Mouse (Mus musculus) heart, embryonic 14.5 days (tissue): ENCODE results near the gene Tmem186. TPM values are rescaled to one million over a fixed set of nuclear protein-coding genes. Genes with fewer than 3 reads are reported as not detected.

Source experiments
- ATAC-seq: fragments of 200-750 bp; cut with Nextera tagmentation; 2 replicates; pipeline ENCODE4 v1.8.0; 2017; ENCODE audit warnings: low read depth, moderate TSS enrichment; ENCODE audit not compliant: insufficient number of reproducible peaks, insufficient read depth, low FRiP score
- H3K27ac ChIP-seq, 2 experiments: fragments of 200-500 bp in 1 of 2; fragments of 300-500 bp in 1 of 2; sonication (generic) in 1 of 2; replicated peaks in 1 of 2; 2 replicates each; pipeline ENCODE4 v1.5.1; 2012 to 2014; ENCODE audit warnings: low read depth in 2 of 2, low read length in 2 of 2, control low read depth in 1 of 2, mild to moderate bottlenecking in 1 of 2, mixed read lengths in 1 of 2; ENCODE audit not compliant: control insufficient read depth in 1 of 2, insufficient read depth in 1 of 2
- H3K27me3 ChIP-seq: fragments of 300-500 bp; sonication (generic); 2 replicates; pipeline ENCODE4 v1.6.1; 2014; ENCODE audit warnings: mild to moderate bottlenecking, low read length, control low read depth; ENCODE audit not compliant: control insufficient read depth, insufficient read depth
- H3K36me3 ChIP-seq: fragments of 300-500 bp; sonication (generic); 2 replicates; pipeline ENCODE4 v1.6.1; 2014; ENCODE audit warnings: mild to moderate bottlenecking, control low read depth, low read length, mixed read lengths; ENCODE audit not compliant: control insufficient read depth, insufficient read depth
- H3K4me1 ChIP-seq, 2 experiments: fragments of 200-500 bp in 1 of 2; fragments of 300-500 bp in 1 of 2; sonication (generic) in 1 of 2; 2 replicates each; pipeline ENCODE4 v1.6.1; 2012 to 2014; ENCODE audit warnings: low read length in 2 of 2, control low read depth in 1 of 2, mixed read lengths in 1 of 2; ENCODE audit not compliant: control insufficient read depth in 2 of 2, insufficient read depth in 2 of 2
- H3K4me2 ChIP-seq: fragments of 300-500 bp; sonication (generic); 2 replicates; pipeline ENCODE4 v1.6.1; 2014; ENCODE audit warnings: mild to moderate bottlenecking, low read length
- H3K4me3 ChIP-seq, 2 experiments: fragments of 200-500 bp in 1 of 2; fragments of 300-500 bp in 1 of 2; sonication (generic) in 1 of 2; 2 replicates each; pipeline ENCODE4 v1.5.1; 2012 to 2014; ENCODE audit warnings: low read length in 2 of 2, mild to moderate bottlenecking in 2 of 2, control low read depth in 1 of 2, low read depth in 1 of 2, moderate library complexity in 1 of 2; ENCODE audit not compliant: control insufficient read depth in 1 of 2, insufficient read depth in 1 of 2
- H3K9ac ChIP-seq: fragments of 300-500 bp; sonication (generic); 2 replicates; pipeline ENCODE4 v1.6.1; 2014; ENCODE audit warnings: mild to moderate bottlenecking, low read length
- H3K9me3 ChIP-seq: fragments of 300-500 bp; sonication (generic); 2 replicates; pipeline ENCODE4 v1.6.1; 2016; ENCODE audit warnings: low read length, control low read depth; ENCODE audit not compliant: control insufficient read depth
- WGBS: fragments of 180-500 bp; shearing (Covaris S2); extraction: QIAGEN DNeasy Blood & Tissue Kit; methylation state at CpG from one replicate; pipeline ENCODE4 v1.1.7; 2014; 5-methylcytosine and 5-hydroxymethylcytosine counted together
- polyA plus RNA-seq: library from polyadenylated mRNA; unstranded; fragments of >200 nt; fragmentation: Nextera tagmentation; extraction: Ambion mirVana; gene quantifications from 2 replicates; pipeline ENCODE4 v1.2.1, GENCODE M21; 2014

The Tmem186 gene
- polyA plus RNA-seq, 1 experiment from 2014 or later, result 13.8 TPM

GRCm38 (mm10) chr16:8665367-8665766 is 27.9 kb upstream of the Tmem186 start:
- Histone ChIP-seq H3K36me3 (peaks cover 37% of the 10 kb centered on the region), H3K9me3 (no peaks in the 10 kb centered on the region), H3K9ac (no peak overlapping the region), H3K27me3 (no peaks in the 10 kb centered on the region), H3K4me1 (peaks cover 39 to 52% of the 10 kb centered on the region in 2 experiments), H3K4me3 (no peak overlapping the region), H3K4me2 (no peak overlapping the region), H3K27ac (no peak overlapping the region)
- ATAC-seq, result no peak
- WGBS, result 89% methylated on average over 5 of the region's 5 CpGs

- H3K4me3 ChIP-seq, result no peak overlapping the region
- H3K27me3 ChIP-seq, result no peaks in the 10 kb centered on the region
- no peaks in the 10 kb centered on the region for H3K9me3 ChIP-seq
- ATAC-seq, result no peak
- H3K4me2 ChIP-seq, result no peak overlapping the region
- 83% methylated on average over 24 of the region's 24 CpGs for WGBS
- peaks cover 25 to 37% of the 10 kb centered on the region in 2 experiments for H3K4me1 ChIP-seq
- no peak overlapping the region for H3K27ac ChIP-seq
- H3K36me3 ChIP-seq, result peaks cover 52% of the 10 kb centered on the region
- no peak overlapping the region for H3K9ac ChIP-seq
These were observed 26.4 kb upstream of the Tmem186 start for GRCm38 (mm10) chr16:8663606-8664539.

- no peak overlapping the region for H3K27ac ChIP-seq
- no peak overlapping the region for H3K9ac ChIP-seq
- WGBS, result 50% methylated on average over 2 of the region's 2 CpGs
- H3K4me3 ChIP-seq, result no peak overlapping the region
- ATAC-seq, result no peak
- peaks cover 18 to 28% of the 10 kb centered on the region in 2 experiments for H3K4me1 ChIP-seq
- peaks cover 60% of the 10 kb centered on the region for H3K36me3 ChIP-seq
- no peaks in the 10 kb centered on the region for H3K27me3 ChIP-seq
- H3K9me3 ChIP-seq, result no peaks in the 10 kb centered on the region
- H3K4me2 ChIP-seq, result no peak overlapping the region
These were observed 25.5 kb upstream of the Tmem186 start for GRCm38 (mm10) chr16:8663022-8663421.

- Histone ChIP-seq H3K4me2 (no peak overlapping the region), H3K9ac (no peak overlapping the region), H3K27me3 (no peaks in the 10 kb centered on the region), H3K4me1 (no peaks in the 10 kb centered on the region), H3K4me3 (no peak overlapping the region), H3K9me3 (no peaks in the 10 kb centered on the region), H3K27ac (no peak overlapping the region), H3K36me3 (peaks cover 97% of the 10 kb centered on the region)
- ATAC-seq, result no peak
- 89% methylated on average over 4 of the region's 4 CpGs for WGBS
These were observed 21.3 kb upstream of the Tmem186 start for GRCm38 (mm10) chr16:8658764-8659163.

- Histone ChIP-seq H3K27ac (no peak overlapping the region), H3K4me2 (no peak overlapping the region), H3K4me3 (no peak overlapping the region), H3K9ac (no peak overlapping the region), H3K9me3 (no peaks in the 10 kb centered on the region), H3K4me1 (no peaks in the 10 kb centered on the region), H3K27me3 (no peaks in the 10 kb centered on the region), H3K36me3 (peaks cover 97% of the 10 kb centered on the region)
- ATAC-seq, result no peak
- WGBS, result 74% methylated on average over 4 of the region's 4 CpGs
These were observed 20.8 kb upstream of the Tmem186 start for GRCm38 (mm10) chr16:8658349-8658748.

- no peak for ATAC-seq
- WGBS, result 82% methylated on average over 2 of the region's 2 CpGs
- Histone ChIP-seq H3K9me3 (no peaks in the 10 kb centered on the region), H3K9ac (no peak overlapping the region), H3K27me3 (no peaks in the 10 kb centered on the region), H3K4me1 (no peaks in the 10 kb centered on the region), H3K27ac (no peak overlapping the region), H3K36me3 (peaks cover 97% of the 10 kb centered on the region), H3K4me3 (no peak overlapping the region), H3K4me2 (no peak overlapping the region)
These were observed 18.7 kb upstream of the Tmem186 start for GRCm38 (mm10) chr16:8656256-8656655.

- no peaks in the 10 kb centered on the region for H3K27me3 ChIP-seq
- no peaks in the 10 kb centered on the region for H3K9me3 ChIP-seq
- 79% methylated on average over 9 of the region's 9 CpGs for WGBS
- no peak overlapping the region for H3K4me2 ChIP-seq
- no peak overlapping the region for H3K27ac ChIP-seq
- no peak overlapping the region for H3K9ac ChIP-seq
- ATAC-seq, result no peak
- peaks cover 98% of the 10 kb centered on the region for H3K36me3 ChIP-seq
- H3K4me1 ChIP-seq, result no peaks in the 10 kb centered on the region
- H3K4me3 ChIP-seq, result no peak overlapping the region
These were observed 18.1 kb upstream of the Tmem186 start for GRCm38 (mm10) chr16:8655599-8655998.
